Mouse (Mus musculus) splenic B cell, adult 2 months (primary cell): ENCODE measurements around the gene Sf3b2.
A peak's percentile ranks its signal among the peaks of the same experiment; 100 is the strongest.

Experiments
- DNase-seq: peaks from one replicate; pipeline ENCODE4 v3.0.0-alpha.2; 2011; ENCODE audit warnings: low read depth, low spot score
- H3K27me3 ChIP-seq: 2 replicates; pipeline ENCODE4 v1.6.1; 2012; ENCODE audit warnings: mild to moderate bottlenecking, low read length, moderate library complexity, mixed read lengths; ENCODE audit not compliant: control insufficient read depth, poor library complexity, insufficient read depth, severe bottlenecking
- H3K36me3 ChIP-seq: 2 replicates; pipeline ENCODE4 v1.6.1; 2012; ENCODE audit warnings: mild to moderate bottlenecking, low read length, moderate library complexity, mixed read lengths; ENCODE audit not compliant: control insufficient read depth, poor library complexity, insufficient read depth, severe bottlenecking

Gene Sf3b2

GRCm38 (mm10) chr19:5296630-5297029 lies 1.4 kb upstream of the Sf3b2 start:
- DNase-seq: no peak
- no peaks in the 10 kb centered on the region for H3K27me3 ChIP-seq
- H3K36me3 ChIP-seq: peaks cover 2% of the 10 kb centered on the region; the same call in 1 of the 2 replicates

DNA sequence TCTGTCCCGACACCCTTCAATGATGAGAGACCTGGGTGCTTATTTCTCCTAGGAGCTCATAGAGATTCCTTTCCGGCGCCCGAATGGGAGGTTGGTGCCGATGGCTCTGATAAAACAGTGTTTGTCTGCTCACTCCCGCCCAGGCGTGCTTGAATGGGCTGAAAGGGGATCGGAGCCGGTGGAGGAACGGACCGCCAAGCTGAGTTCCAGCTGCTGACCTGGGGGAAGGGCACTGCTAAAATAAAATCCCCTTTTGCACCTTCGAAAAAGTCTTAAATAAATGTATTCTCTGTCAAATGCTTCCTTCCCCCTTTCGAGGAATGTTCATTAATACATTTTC lies 451 bp upstream of the Sf3b2 start:
- H3K36me3 ChIP-seq: peaks cover 2% of the 10 kb centered on the region
- DNase-seq: no peak

GRCm38 (mm10) chr19:5278381-5278780 lies 16.9 kb downstream of the Sf3b2 start:
- DNase-seq: no peak
- peaks cover 24% of the 10 kb centered on the region for H3K36me3 ChIP-seq
- H3K27me3 ChIP-seq: no peaks in the 10 kb centered on the region

More for the DNA sequence above, 451 bp upstream of the Sf3b2 start:
- H3K27me3 ChIP-seq: no peaks in the 10 kb centered on the region

DNA sequence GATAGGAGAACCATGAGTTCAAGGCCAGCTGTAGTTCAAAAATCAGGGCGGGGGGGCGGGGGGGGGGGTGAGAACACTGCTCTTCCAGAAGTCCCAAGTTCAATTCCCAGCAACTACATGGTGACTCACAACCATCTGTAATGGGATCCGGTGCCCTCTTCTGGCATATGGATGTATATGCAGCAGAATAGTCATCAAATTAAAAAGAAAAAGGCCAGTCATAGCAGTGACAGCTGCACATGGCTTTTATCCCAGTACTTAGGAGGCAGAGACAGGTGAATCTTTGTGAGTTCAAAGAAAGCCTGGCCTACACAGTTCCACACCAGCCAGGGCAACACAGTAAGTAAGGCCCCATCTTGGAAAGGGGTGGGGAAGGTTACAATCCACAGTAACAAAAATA lies 18.1 kb downstream of the Sf3b2 start:
- DNase-seq: peak; percentile 48
- Histone ChIP-seq H3K27me3 (no peaks in the 10 kb centered on the region), H3K36me3 (peaks cover 21% of the 10 kb centered on the region)

DNA sequence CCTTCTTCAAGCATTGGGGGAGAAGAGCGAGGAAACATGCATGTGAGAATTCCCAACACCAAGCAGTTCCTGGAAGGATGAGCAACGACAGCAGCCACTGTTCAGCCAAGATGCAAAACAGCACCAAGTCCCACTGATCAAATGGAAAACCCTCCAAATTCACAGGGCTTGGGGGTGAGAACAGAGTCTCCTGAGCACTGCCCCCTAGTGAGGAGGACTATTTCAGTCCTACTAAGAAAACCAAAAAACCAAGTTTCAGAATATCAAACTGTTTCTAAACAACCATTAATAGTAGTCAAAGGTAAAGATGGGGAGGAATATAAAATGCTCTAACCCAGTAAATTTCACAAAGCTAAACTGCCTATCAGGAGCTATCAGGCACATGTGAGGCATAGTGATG lies 18.7 kb downstream of the Sf3b2 start:
- H3K27me3 ChIP-seq: no peaks in the 10 kb centered on the region
- H3K36me3 ChIP-seq: peaks cover 18% of the 10 kb centered on the region
- peak; percentile 39 for DNase-seq

GRCm38 (mm10) chr19:5275736-5276135 lies 19.5 kb downstream of the Sf3b2 start:
- Histone ChIP-seq H3K36me3 (peaks cover 18% of the 10 kb centered on the region), H3K27me3 (no peaks in the 10 kb centered on the region)
- no peak for DNase-seq

DNA sequence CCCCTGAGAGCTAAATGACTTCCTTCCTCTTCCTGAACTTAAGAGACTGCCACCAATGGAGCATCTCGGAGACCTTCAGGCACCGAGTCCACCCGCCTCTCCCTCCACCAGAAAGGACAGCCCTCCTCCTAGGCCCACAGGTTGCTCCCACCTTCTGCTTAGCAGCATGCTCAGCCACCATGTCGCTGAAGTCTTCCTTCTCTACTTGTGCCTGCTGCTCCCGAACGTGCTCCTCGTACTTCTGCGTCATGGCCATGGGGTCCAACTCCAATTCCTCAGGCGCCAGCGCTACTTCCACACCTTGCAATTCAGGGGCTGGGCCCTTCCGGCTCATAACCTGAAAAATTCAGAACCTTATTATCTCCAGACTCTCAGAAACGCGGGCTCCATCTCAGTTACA lies 20.6 kb downstream of the Sf3b2 start:
- peaks cover 16% of the 10 kb centered on the region for H3K36me3 ChIP-seq
- H3K27me3 ChIP-seq: no peaks in the 10 kb centered on the region
- DNase-seq: peak; percentile 19

DNA sequence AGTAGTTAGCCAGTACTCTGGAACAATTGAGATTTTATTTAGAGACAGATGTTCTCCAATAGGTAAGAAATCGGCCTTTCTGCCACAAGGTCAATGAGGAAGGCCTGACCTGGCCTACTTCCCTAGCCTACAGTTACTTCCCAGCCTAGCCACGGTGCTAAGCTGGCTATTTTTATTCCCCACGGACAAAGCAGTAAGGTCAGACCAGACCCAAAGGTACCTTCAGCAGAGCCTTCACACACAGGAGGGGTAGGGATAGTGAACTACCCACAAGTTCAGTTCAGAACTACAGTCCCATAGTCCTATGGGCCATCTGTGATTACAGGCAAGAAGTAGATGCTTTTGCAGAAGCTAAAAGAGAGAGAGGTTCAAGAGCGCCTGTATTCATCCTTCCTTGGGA lies 21.3 kb downstream of the Sf3b2 start:
- DNase-seq: peak; percentile 18
- no peaks in the 10 kb centered on the region for H3K27me3 ChIP-seq
- H3K36me3 ChIP-seq: peaks cover 11% of the 10 kb centered on the region

DNA sequence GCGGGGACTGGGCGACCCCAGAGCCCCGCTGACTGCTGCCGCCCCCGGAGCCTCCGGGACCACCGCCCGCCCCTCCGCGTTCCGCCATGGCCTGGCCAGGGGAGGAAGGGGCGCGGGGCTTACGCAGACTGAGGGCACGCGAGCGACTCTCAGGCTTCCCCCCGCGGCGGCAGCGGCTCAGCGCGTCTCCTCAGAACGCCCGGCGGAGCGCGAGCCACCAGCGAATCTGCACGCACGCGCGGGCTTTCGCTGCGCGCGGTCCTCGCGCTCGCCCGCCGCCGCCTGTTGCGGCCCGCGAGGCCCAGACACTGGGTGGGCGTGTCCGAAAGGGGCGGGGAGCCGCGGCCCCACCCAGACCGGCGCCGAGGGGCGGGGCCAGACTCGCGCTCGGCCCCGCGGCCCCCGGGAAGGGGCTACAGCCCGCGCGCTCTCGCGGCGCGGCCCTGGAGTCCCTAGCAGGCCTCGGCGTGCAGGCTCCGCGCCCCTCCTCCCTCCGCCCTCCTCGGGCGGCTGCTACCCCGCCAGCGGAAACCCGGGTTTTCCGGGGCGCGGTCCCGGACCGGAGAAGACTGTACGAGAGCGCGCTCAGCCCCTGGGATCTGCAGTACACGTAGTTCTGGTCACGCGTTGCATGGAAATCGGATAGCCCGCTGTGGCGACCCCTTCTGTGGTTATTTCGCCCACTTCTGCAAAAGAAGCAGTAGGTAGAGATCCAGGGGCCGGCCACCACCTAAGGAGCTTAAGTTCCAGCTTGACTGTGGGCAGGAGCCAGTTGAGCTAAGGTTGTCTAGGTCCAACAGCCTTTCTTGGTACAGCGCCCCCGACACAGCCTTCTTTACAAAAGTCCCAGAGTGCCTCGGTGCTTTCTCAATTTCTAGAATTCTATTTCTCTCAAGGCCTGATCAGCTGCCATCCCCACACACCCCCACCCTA lies 22.2 kb downstream of the Sf3b2 start, which contains the start of gene Pacs1:
Pacs1 (minus strand) TSS at position 319 of the 933 bp plus-strand sequence.
- H3K36me3 ChIP-seq: peaks cover 3% of the 10 kb centered on the region; the same call in 1 of the 2 replicates
- peak; percentile 93 for DNase-seq
- H3K27me3 ChIP-seq: no peaks in the 10 kb centered on the region

DNA sequence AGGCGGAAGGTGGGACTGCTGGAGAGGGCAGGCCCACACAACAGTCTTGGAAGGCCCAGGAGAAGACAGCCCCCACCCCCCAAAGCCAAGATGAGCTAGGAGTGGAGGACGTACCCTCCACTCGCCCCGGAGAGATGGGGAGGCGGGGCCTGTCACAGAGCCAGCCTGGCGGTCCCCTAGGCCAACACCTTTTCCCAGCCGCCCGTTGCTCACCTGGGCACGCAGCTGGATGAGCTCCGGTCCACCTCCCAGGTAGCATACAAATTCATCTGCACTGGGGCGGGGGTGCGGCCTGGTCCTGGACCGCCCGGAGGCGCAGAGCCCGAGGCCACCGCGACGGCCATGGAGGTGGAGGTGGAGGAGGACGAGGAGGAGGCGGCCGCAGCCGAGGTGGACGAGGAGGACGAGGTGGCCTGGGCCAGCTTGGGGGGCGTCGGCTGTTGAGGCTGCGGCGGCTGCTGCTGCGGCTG lies 22.9 kb downstream of the Sf3b2 start:
- Histone ChIP-seq H3K27me3 (no peaks in the 10 kb centered on the region), H3K36me3 (peaks cover 3% of the 10 kb centered on the region; the same call in 1 of the 2 replicates)
- DNase-seq: no peak

- Histone ChIP-seq H3K27me3 (no peaks in the 10 kb centered on the region), H3K36me3 (peaks cover 2% of the 10 kb centered on the region; the same call in 1 of the 2 replicates)
- no peak for DNase-seq
Measured at GRCm38 (mm10) chr19:5271430-5271829, 23.8 kb downstream of the Sf3b2 start.

DNA sequence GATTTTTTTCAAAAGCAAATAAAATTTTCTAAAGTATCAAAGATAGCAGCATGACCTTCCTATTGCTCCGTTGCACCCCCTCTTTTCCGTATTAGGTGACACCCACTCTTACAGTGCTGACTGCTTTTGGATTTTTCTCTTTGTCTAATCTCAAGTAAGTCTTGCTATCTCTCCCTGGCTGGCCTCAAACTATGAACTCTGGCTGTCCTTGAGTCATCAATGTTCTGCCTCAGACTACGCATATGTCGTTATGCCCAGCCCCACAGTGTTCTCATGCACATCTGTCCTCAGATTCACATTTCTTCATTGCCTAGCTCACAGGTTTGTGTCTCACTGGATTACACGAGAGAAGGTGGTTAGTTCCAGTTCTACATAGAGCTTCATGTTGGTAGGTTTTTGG lies 25.9 kb downstream of the Sf3b2 start:
- no peak for DNase-seq
- Histone ChIP-seq H3K36me3 (no peaks in the 10 kb centered on the region), H3K27me3 (no peaks in the 10 kb centered on the region)

DNA sequence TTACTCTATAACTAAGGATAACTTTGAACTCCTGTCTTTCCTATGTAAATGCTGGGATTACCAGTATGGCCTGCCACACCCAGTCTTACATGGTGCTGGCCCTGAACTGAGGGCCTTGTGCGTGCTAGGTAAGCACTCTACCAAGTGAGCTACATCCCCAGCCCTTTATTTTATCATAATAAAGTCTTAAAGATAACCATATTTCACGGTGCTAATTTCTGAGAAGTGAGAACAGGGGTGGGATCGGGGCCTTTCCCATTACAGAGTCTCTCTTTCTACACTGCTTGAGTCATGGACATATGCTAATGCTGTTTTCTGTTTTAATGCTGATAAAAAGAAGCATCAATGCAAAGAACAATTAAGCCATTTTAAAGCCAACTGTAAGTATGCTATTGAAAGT lies 26.4 kb downstream of the Sf3b2 start:
- Histone ChIP-seq H3K27me3 (no peaks in the 10 kb centered on the region), H3K36me3 (no peaks in the 10 kb centered on the region)
- no peak for DNase-seq

DNA sequence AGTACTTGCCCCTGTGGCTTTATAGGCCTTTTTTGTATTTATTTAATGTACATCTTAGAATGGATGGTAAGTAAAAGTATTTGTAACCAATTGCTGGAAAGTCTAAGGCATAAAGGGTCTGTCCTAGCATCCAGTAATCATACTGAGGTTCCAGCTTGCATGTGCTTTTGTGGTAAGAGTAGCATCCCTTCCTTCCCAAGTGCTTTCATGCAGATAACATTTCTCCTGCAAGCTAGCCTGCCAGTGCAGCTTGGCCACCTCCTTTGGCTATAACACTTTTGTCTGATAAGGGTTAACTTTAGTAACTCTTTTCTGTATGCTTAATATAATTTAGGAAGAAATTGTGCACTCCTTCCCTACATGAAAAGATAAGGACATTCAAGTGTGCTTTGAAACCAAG lies 27.2 kb downstream of the Sf3b2 start:
- Histone ChIP-seq H3K36me3 (no peaks in the 10 kb centered on the region), H3K27me3 (no peaks in the 10 kb centered on the region)
- no peak for DNase-seq

GRCm38 (mm10) chr19:5267015-5267414 lies 28.2 kb downstream of the Sf3b2 start:
- Histone ChIP-seq H3K27me3 (no peaks in the 10 kb centered on the region), H3K36me3 (no peaks in the 10 kb centered on the region)
- DNase-seq: no peak
